Mouse (Mus musculus) neural tube, embryonic 15.5 days (tissue): ENCODE results near the gene Slc9a3r1. TPM values are rescaled to one million over a fixed set of nuclear protein-coding genes. Genes with fewer than 3 reads are reported as not detected.

Experiments
- polyA plus RNA-seq: library from polyadenylated mRNA; unstranded; fragments of >200 nt; fragmentation: Nextera tagmentation; extraction: Ambion mirVana; gene quantifications from 2 replicates; pipeline ENCODE4 v1.2.1, GENCODE M21; 2015

Slc9a3r1 gene
- polyA plus RNA-seq, 1 experiment from 2014 or later = 45.5 TPM

Other genes starting within 250 kb of the Slc9a3r1 start
- gene Cd300lb, start 229.0 kb upstream of the Slc9a3r1 start, polyA plus RNA-seq = 0.05 and 0.28 TPM in 2 replicates
- gene Cd300c, start 194.2 kb upstream of the Slc9a3r1 start, polyA plus RNA-seq = not detected in 2 replicates
- gene Cd300ld, start 173.4 kb upstream of the Slc9a3r1 start, polyA plus RNA-seq = 0.19 TPM in 1 of 2 replicates, not detected in the other
- gene Cd300c2, start 161.5 kb upstream of the Slc9a3r1 start, polyA plus RNA-seq = 2.0 and 2.2 TPM in 2 replicates
- not detected in 2 replicates for gene Cd300ld2, start 147.1 kb upstream of the Slc9a3r1 start, polyA plus RNA-seq
- not detected in 2 replicates for gene Cd300ld4, start 136.3 kb upstream of the Slc9a3r1 start, polyA plus RNA-seq
- not detected in 2 replicates for gene Cd300ld5, start 125.6 kb upstream of the Slc9a3r1 start, polyA plus RNA-seq
- gene Cd300ld3, start 114.9 kb upstream of the Slc9a3r1 start, polyA plus RNA-seq = not detected in 2 replicates
- 0.06 TPM in 1 of 2 replicates, not detected in the other for gene Cd300e, start 101.2 kb upstream of the Slc9a3r1 start, polyA plus RNA-seq
- gene Rab37, start 71.9 kb upstream of the Slc9a3r1 start, polyA plus RNA-seq = 0.93 and 4.3 TPM in 2 replicates
- 0.20 and 0.27 TPM in 2 replicates for gene Cd300lf, start 29.3 kb upstream of the Slc9a3r1 start, polyA plus RNA-seq
- 11.7 TPM in 2 replicates for gene Tmem104, start 24.1 kb downstream of the Slc9a3r1 start, polyA plus RNA-seq
- 22.0 and 22.8 TPM in 2 replicates for gene Nat9, start 24.5 kb downstream of the Slc9a3r1 start, polyA plus RNA-seq
- 0.34 and 0.44 TPM in 2 replicates for gene Grin2c, start 103.9 kb downstream of the Slc9a3r1 start, polyA plus RNA-seq
- gene Fdxr, start 113.7 kb downstream of the Slc9a3r1 start, polyA plus RNA-seq = 18.6 and 21.5 TPM in 2 replicates
- 2.0 and 2.1 TPM in 2 replicates for gene Fads6, start 134.3 kb downstream of the Slc9a3r1 start, polyA plus RNA-seq
- gene Otop2, start 143.8 kb downstream of the Slc9a3r1 start, polyA plus RNA-seq = 0.15 and 0.26 TPM in 2 replicates
- gene Ush1g, start 158.7 kb downstream of the Slc9a3r1 start, polyA plus RNA-seq = 0.09 and 0.14 TPM in 2 replicates
- 2.5 and 2.6 TPM in 2 replicates for gene Otop3, start 171.4 kb downstream of the Slc9a3r1 start, polyA plus RNA-seq
- 49.5 and 55.6 TPM in 2 replicates for gene Hid1, start 204.4 kb downstream of the Slc9a3r1 start, polyA plus RNA-seq
- 21.5 and 23.9 TPM in 2 replicates for gene Cdr2l, start 218.6 kb downstream of the Slc9a3r1 start, polyA plus RNA-seq
- gene Mrpl58, start 240.4 kb downstream of the Slc9a3r1 start, polyA plus RNA-seq = 175 and 183 TPM in 2 replicates